Mouse (Mus musculus): ENCODE measurements around the gene Prss2.
"Not testable (repeated sequence)": the region's sequence is repeated elsewhere in the genome, so short reads cannot be mapped to it uniquely, and the experiment has no call there.

Prss2 gene

GRCm38 (mm10) chr6:41557468-41557867 is 35.9 kb downstream of the Prss2 start:
- DNase-seq, result no peak

- no peak for DNase-seq
Measured at GRCm38 (mm10) chr6:41558271-41558670, 36.7 kb downstream of the Prss2 start.

- DNase-seq, result no peak
Measured at GRCm38 (mm10) chr6:41559331-41559730, 37.7 kb downstream of the Prss2 start.

- no peak for DNase-seq
Measured at GRCm38 (mm10) chr6:41560273-41560672, 38.7 kb downstream of the Prss2 start.

- DNase-seq, result no peak
Measured at GRCm38 (mm10) chr6:41562598-41562997, 41.0 kb downstream of the Prss2 start.

GRCm38 (mm10) chr6:41563104-41563951 is 41.7 kb downstream of the Prss2 start:
- not testable (repeated sequence) for DNase-seq

GRCm38 (mm10) chr6:41565261-41565660 is 43.7 kb downstream of the Prss2 start:
- DNase-seq, result no peak

- no peak for DNase-seq
Measured at GRCm38 (mm10) chr6:41566965-41567364, 45.4 kb downstream of the Prss2 start.

GRCm38 (mm10) chr6:41569078-41569477 is 47.5 kb downstream of the Prss2 start:
- DNase-seq, result no peak

Data from heart, adult 11 months (tissue).